Mouse (Mus musculus): ENCODE measurements around the gene Sfmbt2. TPM values are rescaled to one million over a fixed set of nuclear protein-coding genes. Genes with fewer than 3 reads are reported as not detected.

The Sfmbt2 gene
- polyA plus RNA-seq, 1 experiment from 2014 or later: 2.6 TPM

DNA sequence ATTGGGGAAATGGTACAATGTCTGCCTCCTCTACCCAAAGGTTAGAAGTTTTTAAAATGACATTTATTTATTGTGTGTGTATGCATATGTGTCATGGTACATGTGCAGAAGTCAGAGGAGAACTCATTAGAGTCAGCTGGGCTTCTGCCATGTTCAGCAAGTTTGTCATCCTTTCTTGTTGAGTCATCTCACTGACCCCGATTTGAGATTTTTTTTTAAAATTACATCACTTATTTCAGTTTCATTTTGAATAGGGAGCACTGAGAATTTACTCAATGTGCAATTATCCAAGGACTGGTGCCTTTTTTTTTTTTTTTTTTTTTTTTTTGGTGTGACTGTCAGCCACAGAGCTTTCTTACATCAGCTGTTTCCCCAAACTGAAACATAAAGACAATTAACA lies 19.2 kb upstream of the Sfmbt2 start:
- no peak for DNase-seq (ENCODE audit: low spot score)
- no peaks in the 10 kb centered on the region for H3K27me3 ChIP-seq (ENCODE audit: insufficient read depth, poor library complexity, severe bottlenecking)
- no peaks in the 10 kb centered on the region for H3K9me3 ChIP-seq
- H3K4me1 ChIP-seq (replicated peaks): peaks cover 3% of the 10 kb centered on the region
- H3K36me3 ChIP-seq: no peaks in the 10 kb centered on the region
- H3K27ac ChIP-seq: no peak overlapping the region
- no peak overlapping the region for H3K4me3 ChIP-seq
- 95% methylated on average over 1 of the region's 1 CpGs for WGBS

DNA sequence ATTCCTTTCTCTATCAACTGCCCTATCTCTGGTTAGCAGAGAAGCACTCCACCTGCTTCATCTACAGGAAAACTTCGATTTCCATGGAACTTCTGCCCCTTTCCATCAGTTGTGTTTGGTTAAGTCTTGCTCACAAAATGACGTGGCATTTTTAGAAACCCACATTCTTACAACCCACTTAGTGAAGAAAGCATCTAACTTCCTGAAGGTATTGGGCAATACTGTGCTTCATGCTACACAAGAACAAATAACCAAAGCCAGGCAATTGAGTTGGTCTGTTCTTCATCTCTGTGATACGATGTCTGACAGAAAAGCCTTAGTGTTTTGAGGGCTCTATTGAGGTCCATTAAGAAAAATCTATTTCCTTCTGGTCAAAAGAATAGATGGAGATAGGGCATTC lies 17.4 kb upstream of the Sfmbt2 start:
- no peak overlapping the region for H3K4me3 ChIP-seq
- WGBS: 82% methylated on average over 3 of the region's 3 CpGs

DNA sequence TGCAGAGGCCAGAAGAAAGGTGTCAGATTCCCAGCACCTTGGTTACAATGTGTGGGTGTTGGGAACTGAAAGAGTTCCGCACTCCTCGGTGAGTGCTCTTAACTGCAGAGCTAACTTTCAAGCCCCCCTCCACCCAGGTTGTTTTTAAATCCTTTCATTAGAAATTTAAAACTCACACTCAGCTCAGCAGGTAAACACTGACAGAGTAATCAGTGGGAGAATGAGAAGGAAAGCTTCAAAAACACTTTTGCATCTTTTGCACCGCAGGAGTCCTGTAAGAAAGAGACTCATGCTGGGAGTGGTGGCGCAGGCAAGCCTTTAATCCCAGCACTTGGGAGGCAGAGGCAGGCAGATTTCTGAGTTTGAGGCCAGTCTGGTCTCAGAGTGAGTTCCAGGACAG lies 16.4 kb upstream of the Sfmbt2 start:
- no peak overlapping the region for H3K4me3 ChIP-seq
- no peaks in the 10 kb centered on the region for H3K36me3 ChIP-seq
- H3K27me3 ChIP-seq (ENCODE audit: insufficient read depth, poor library complexity, severe bottlenecking): no peaks in the 10 kb centered on the region
- peaks cover 3% of the 10 kb centered on the region for H3K4me1 ChIP-seq (replicated peaks)
- WGBS: 49% methylated on average over 4 of the region's 4 CpGs
- no peak overlapping the region for H3K27ac ChIP-seq
- no peak for DNase-seq (ENCODE audit: low spot score)
- no peaks in the 10 kb centered on the region for H3K9me3 ChIP-seq

More for the DNA sequence above, 17.4 kb upstream of the Sfmbt2 start:
- H3K27me3 ChIP-seq (ENCODE audit: insufficient read depth, poor library complexity, severe bottlenecking): no peaks in the 10 kb centered on the region
- H3K27ac ChIP-seq: no peak overlapping the region
- H3K36me3 ChIP-seq: no peaks in the 10 kb centered on the region
- H3K4me1 ChIP-seq (replicated peaks): peaks cover 3% of the 10 kb centered on the region
- H3K9me3 ChIP-seq: no peaks in the 10 kb centered on the region
- DNase-seq (ENCODE audit: low spot score): no peak

DNA sequence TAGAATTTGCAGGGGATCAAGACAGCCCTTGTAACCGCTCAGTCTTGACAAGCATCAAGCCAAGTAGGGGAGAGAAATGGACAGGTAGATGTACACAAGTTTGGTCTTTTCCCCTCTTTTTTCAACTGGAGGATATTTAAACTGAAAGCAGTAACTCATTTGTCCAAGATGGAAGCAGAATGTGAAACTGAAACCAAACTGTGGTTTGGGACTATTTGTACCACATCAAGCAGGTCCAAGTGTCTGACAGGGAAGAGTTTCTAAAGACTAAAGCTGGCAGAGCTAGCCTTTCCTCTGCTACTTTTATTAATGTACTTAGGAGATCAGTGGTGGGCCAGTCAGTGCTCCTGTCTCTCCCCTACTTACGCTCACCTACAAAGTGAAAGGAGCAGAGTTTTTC lies 10.4 kb upstream of the Sfmbt2 start:
- no peaks in the 10 kb centered on the region for H3K9me3 ChIP-seq
- no peak overlapping the region for H3K4me3 ChIP-seq
- peaks cover 15% of the 10 kb centered on the region for H3K27me3 ChIP-seq (ENCODE audit: insufficient read depth, poor library complexity, severe bottlenecking)
- DNase-seq (ENCODE audit: low spot score): no peak
- no peaks in the 10 kb centered on the region for H3K4me1 ChIP-seq (replicated peaks)
- H3K27ac ChIP-seq: no peak overlapping the region
- no peaks in the 10 kb centered on the region for H3K36me3 ChIP-seq
- 85% methylated on average over 2 of the region's 2 CpGs for WGBS

DNA sequence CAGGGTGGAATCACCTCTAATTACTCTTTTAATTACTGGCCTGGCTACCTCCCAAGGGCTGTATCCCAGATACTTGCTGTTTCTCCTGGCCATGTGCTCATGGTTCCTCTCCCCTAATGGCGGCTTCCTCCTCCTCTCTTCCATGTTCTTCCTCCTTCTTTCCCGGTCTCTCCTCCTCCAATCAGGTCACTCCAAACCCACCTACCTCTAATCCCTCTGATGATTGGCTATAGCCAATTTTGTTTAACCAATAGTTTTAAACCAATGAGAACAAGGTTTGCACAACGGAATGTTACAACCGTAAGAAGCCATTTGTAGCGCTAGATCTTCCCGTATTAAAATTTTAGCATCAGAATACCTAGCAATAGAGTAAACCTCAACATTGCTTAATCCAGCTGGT lies 5.2 kb upstream of the Sfmbt2 start:
- no peaks in the 10 kb centered on the region for H3K36me3 ChIP-seq
- 93% methylated on average over 6 of the region's 6 CpGs for WGBS
- no peak overlapping the region for H3K4me3 ChIP-seq
- no peaks in the 10 kb centered on the region for H3K4me1 ChIP-seq (replicated peaks)
- no peak for DNase-seq (ENCODE audit: low spot score)
- no peaks in the 10 kb centered on the region for H3K9me3 ChIP-seq
- peaks cover 52% of the 10 kb centered on the region for H3K27me3 ChIP-seq (ENCODE audit: insufficient read depth, poor library complexity, severe bottlenecking)
- H3K27ac ChIP-seq: no peak overlapping the region

DNA sequence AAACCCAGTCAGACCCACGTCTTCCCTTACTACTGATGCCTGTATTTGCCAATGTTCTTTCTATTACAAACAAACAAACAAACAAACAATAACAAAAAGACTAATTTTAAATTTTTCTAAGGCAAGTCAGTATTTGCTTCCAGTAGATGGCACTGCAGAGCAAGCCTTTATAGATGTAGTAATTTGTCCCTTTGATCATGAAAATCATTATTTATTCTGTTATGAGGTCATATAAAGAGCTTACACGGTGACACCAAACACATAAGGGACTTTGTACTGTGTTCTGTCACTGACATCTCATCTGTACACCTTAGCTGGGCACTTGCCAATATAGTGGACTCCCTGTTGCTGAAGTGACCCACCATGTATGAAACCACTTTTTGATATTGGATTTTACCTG lies 4.0 kb upstream of the Sfmbt2 start:
- DNase-seq (ENCODE audit: low spot score): no peak
- 36% methylated on average over 2 of the region's 2 CpGs for WGBS
- Histone ChIP-seq H3K4me3 (no peak overlapping the region), H3K9me3 (no peaks in the 10 kb centered on the region), H3K4me1 (replicated peaks) (no peaks in the 10 kb centered on the region), H3K36me3 (no peaks in the 10 kb centered on the region), H3K27ac (no peak overlapping the region), H3K27me3 (ENCODE audit: insufficient read depth, poor library complexity, severe bottlenecking) (peaks cover 60% of the 10 kb centered on the region)

DNA sequence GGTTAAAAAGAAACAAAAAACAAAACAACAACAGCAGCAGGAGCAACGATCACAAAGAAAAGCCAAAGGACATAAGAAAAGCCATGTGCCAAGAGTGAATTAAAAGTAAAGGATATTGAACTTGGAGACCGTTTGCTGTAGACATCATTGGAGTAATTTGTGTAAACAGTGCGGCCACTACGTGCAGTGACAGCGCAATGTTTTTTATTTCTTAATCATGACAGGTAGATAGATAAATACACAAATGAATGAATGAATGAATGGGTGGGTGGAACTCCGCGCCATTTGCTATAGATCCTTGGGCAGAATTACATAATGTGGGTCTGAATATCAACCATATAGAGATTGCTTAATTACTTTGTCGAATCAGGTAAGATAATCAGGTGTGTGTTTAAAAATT lies 634 bp upstream of the Sfmbt2 start:
- Histone ChIP-seq H3K27ac (no peak overlapping the region), H3K9me3 (no peaks in the 10 kb centered on the region), H3K4me1 (replicated peaks) (peaks cover 20% of the 10 kb centered on the region), H3K4me3 (no peak overlapping the region), H3K36me3 (no peaks in the 10 kb centered on the region), H3K27me3 (ENCODE audit: insufficient read depth, poor library complexity, severe bottlenecking) (peaks cover 75% of the 10 kb centered on the region)
- DNase-seq (ENCODE audit: low spot score): no peak
- WGBS: 4% methylated on average over 8 of the region's 8 CpGs

DNA sequence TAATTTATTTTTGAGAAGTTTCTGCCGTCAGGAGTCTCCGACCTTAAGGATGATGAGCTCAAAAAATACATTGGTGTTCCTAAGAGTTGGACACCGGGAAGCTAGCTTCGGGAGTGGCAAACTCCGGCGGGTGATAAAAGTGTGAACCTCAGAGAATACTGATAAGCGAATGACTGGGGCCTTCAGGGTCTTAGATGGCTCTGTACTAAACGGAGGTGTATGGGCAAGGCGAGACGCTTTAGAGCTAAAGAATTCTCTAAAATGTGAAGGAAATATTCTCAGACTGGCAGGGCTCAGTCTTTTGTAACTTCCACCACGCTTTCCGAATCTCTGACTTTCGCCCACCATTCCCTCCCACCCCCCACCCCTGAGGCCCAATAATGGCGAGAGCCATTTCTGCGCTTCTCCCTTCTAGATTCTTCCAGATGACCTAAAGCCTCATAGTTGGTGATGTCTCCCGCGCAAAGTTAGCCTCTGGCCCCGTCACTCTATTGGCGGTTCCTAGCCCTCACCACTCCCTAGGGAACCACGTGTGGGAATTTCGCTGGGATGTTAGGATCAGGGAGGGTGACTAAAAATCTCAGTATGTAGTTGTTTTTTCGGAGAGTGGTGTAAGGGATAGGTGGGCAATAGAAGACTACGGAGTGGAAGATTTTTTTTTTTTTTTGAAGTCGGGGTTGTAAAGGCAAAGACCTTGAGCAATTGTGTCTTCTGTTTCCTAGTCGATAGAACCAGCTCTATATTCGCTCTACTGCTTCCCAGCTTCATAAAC lies 563 bp downstream of the Sfmbt2 start:
- Histone ChIP-seq H3K27ac (no peak overlapping the region), H3K36me3 (no peaks in the 10 kb centered on the region), H3K9me3 (no peaks in the 10 kb centered on the region), H3K4me1 (replicated peaks) (peaks cover 30% of the 10 kb centered on the region), H3K4me3 (no peak overlapping the region), H3K27me3 (ENCODE audit: insufficient read depth, poor library complexity, severe bottlenecking) (peaks cover 84% of the 10 kb centered on the region)
- whole genome bisulfite sequencing: 1% methylated on average over 26 of the region's 26 CpGs
- peak; percentile 35 for DNase-seq (ENCODE audit: low spot score)

DNA sequence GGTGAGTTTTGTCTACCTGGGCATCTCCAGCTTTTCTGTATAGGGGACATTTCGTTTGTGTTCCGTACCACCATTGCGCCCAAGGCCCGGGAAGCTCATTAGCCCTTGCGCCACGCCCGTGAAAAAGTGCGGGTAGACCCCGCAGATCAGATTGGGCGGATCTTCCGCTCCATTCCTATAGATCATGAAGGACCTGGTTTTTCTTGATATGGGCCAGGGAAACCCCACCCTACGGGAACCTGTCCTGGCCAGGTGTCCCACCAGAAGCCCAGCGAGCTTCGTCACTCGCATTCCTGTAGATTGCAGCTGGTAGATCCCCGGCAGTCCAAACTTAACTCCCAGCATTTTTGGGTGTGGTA lies 1.1 kb downstream of the Sfmbt2 start:
- Histone ChIP-seq H3K27ac (no peak overlapping the region), H3K9me3 (no peaks in the 10 kb centered on the region), H3K27me3 (ENCODE audit: insufficient read depth, poor library complexity, severe bottlenecking) (peaks cover 88% of the 10 kb centered on the region), H3K36me3 (no peaks in the 10 kb centered on the region), H3K4me1 (replicated peaks) (peaks cover 30% of the 10 kb centered on the region), H3K4me3 (peak overlapping the region; percentile 69; the same call in 1 of the 2 replicates)
- 2% methylated on average over 16 of the region's 16 CpGs for WGBS
- peak; percentile 45 for DNase-seq (ENCODE audit: low spot score)

DNA sequence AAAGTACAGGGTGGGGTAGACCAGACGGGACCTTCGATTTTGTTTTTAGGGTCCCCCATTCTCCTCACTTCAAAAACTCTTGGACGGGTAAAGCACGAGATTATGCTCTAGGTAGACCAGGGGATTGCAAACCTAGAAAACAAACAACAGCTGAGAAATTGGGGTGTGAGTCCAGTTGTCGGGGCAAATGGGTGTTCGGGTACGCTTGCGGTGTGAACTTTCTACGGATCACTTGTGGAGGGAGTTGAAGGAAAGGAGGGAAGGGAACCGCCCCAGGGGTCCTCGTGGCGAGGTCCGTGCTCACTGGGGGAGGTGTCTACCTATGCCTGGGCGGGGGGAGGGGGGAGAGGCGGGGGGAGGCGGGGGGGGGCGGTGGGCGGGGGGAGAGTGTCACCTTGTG lies 1.6 kb downstream of the Sfmbt2 start:
- peaks cover 88% of the 10 kb centered on the region for H3K27me3 ChIP-seq (ENCODE audit: insufficient read depth, poor library complexity, severe bottlenecking)
- H3K9me3 ChIP-seq: no peaks in the 10 kb centered on the region
- no peaks in the 10 kb centered on the region for H3K36me3 ChIP-seq
- peak; percentile 20 for DNase-seq (ENCODE audit: low spot score)
- H3K4me3 ChIP-seq: peak overlapping the region; percentile 69
- 1% methylated on average over 13 of the region's 18 CpGs for WGBS
- peak overlapping the region; percentile 77; the same call in 1 of the 2 replicates for H3K27ac ChIP-seq
- H3K4me1 ChIP-seq (replicated peaks): peaks cover 30% of the 10 kb centered on the region

DNA sequence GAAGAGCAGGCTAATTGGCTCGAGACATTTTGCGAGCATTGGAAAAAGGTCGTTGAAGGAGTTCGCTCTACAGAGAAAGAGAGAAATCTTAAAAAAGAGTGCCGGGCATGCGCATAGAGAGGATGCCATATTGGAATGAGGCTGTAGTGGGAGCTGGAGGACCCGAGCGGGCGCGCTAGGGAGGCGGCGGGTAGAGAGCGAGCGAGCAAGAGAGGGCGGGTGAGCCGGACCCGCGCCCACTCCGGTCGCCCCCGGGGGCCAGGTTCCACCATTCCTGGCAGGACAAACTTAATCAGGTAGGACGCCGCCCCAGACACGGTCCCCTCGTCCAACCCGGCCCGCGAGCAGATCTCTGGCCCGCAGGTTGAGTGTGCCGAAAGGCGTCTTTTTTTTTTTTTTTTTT lies 2.0 kb downstream of the Sfmbt2 start:
- H3K36me3 ChIP-seq: no peaks in the 10 kb centered on the region
- H3K4me1 ChIP-seq (replicated peaks): peaks cover 30% of the 10 kb centered on the region
- WGBS: under 1% methylated on average over 31 of the region's 31 CpGs
- DNase-seq (ENCODE audit: low spot score): peak; percentile 83
- H3K27ac ChIP-seq: peak overlapping the region; percentile 77
- H3K4me3 ChIP-seq: peak overlapping the region; percentile 69
- peaks cover 88% of the 10 kb centered on the region for H3K27me3 ChIP-seq (ENCODE audit: insufficient read depth, poor library complexity, severe bottlenecking)
- H3K9me3 ChIP-seq: no peaks in the 10 kb centered on the region

DNA sequence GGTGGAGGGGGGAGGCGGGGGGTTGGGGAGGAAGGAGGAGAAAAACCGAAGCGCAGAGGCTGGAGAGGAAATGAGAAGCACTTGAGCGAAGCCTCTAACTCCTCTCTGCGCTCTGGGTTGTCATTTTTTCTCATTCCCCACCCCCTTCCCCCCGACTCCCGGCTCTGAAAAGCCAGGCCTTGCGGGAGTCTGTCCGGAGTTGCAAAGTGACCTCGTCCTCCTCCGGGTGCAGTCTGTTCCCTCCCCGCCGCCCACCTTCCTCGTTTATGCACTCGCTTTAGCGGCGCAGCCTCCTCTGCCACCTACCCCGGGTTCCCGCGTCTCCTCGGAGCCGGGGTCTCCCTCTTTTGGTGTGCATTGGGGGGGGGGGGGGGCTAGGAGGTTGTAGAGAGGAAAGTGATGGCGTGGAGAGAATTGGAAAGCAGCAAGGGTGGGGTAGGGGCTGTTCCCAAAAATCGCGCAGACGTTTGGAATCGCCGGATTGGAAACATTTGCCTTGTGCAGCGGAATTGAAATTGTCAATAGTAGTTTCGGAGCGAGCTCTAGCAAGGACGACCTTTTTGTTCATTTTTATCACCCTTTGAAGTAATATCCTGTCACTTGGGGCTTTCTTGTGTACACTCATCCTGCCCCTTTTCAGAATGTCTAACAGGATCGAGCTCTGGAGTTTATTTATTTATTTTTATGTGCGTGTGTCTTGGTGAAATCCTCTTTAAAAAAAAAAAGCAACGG lies 2.6 kb downstream of the Sfmbt2 start:
- WGBS: under 1% methylated on average over 35 of the region's 35 CpGs
- peaks cover 85% of the 10 kb centered on the region for H3K27me3 ChIP-seq (ENCODE audit: insufficient read depth, poor library complexity, severe bottlenecking)

DNA sequence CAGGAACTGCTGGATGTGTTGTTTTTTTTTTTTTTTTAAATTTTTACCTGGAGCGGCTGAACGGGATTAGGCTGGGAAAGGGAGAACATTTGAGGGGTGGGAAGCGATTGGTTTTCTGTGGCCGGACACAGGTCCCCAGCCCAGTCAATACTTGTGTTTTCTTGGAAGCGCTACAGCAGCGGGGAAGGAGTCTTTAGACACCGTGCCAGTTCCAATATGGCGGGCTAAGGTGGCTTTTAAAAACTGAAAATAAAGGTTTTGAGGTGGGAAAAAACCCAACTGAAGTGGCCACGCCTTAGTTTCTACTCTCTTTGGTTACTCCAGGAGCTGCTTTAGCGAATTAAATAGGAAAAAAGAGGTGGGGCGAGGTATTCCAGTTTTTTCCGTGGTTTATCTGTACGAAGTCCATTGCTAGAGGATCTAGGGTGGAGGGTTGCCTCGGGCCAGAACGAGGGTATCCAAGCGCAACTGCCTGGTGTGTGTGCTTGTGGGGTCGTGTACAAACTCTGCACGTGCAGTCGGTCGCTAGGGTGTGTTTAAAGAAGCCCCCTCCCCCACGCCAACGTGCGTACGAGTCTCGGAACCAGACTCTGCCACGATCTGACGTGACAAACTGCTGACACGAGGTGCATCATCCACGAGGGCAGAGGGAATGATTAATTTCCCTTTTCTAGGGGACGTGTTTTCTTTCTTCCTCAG lies 3.3 kb downstream of the Sfmbt2 start:
- H3K27me3 ChIP-seq (ENCODE audit: insufficient read depth, poor library complexity, severe bottlenecking): peaks cover 78% of the 10 kb centered on the region
- peak; percentile 40 for DNase-seq (ENCODE audit: low spot score)

More for the DNA sequence above, 2.6 kb downstream of the Sfmbt2 start:
- peaks cover 30% of the 10 kb centered on the region for H3K4me1 ChIP-seq (replicated peaks)
- peak overlapping the region; percentile 70; the same call in 1 of the 2 replicates for H3K27ac ChIP-seq
- H3K36me3 ChIP-seq: no peaks in the 10 kb centered on the region
- H3K9me3 ChIP-seq: no peaks in the 10 kb centered on the region
- peak overlapping the region; percentile 69 for H3K4me3 ChIP-seq
- peak; percentile 68 for DNase-seq (ENCODE audit: low spot score)

More for the DNA sequence above, 3.3 kb downstream of the Sfmbt2 start:
- peak overlapping the region; percentile 69 for H3K4me3 ChIP-seq
- no peaks in the 10 kb centered on the region for H3K36me3 ChIP-seq
- H3K27ac ChIP-seq: no peak overlapping the region
- peaks cover 30% of the 10 kb centered on the region for H3K4me1 ChIP-seq (replicated peaks)
- 1% methylated on average over 30 of the region's 30 CpGs for WGBS
- no peaks in the 10 kb centered on the region for H3K9me3 ChIP-seq
